Mouse (Mus musculus) spleen, postnatal 4 days (tissue): ENCODE results near the gene Sept9.

Experiments
- DNase-seq, 2 experiments: peaks; one replicate each; pipeline ENCODE4 v3.0.0; 2022; ENCODE audit warnings: low spot score in 2 of 2

The Sept9 gene

GRCm38 (mm10) chr11:117220777-117221176, 21.3 kb downstream of the Sept9 start:
- no peak for DNase-seq

GRCm38 (mm10) chr11:117221182-117221581, 21.7 kb downstream of the Sept9 start:
- no peak for DNase-seq

- no peak for DNase-seq
Measured at GRCm38 (mm10) chr11:117222899-117223298, 23.4 kb downstream of the Sept9 start.

GRCm38 (mm10) chr11:117224804-117225203, 25.3 kb downstream of the Sept9 start:
- no peak for DNase-seq

GRCm38 (mm10) chr11:117225531-117226213, 26.2 kb downstream of the Sept9 start:
- DNase-seq = no peak

- no peak for DNase-seq
Measured at GRCm38 (mm10) chr11:117226214-117226535, 26.7 kb downstream of the Sept9 start.

- DNase-seq = no peak
Measured at GRCm38 (mm10) chr11:117228139-117228538, 28.7 kb downstream of the Sept9 start.

GRCm38 (mm10) chr11:117231551-117231950, 32.1 kb downstream of the Sept9 start:
- DNase-seq = no peak

GRCm38 (mm10) chr11:117232032-117232431, 32.6 kb downstream of the Sept9 start:
- DNase-seq = no peak

- no peak for DNase-seq
Measured at GRCm38 (mm10) chr11:117232886-117233458, 33.5 kb downstream of the Sept9 start.

GRCm38 (mm10) chr11:117233818-117234217, 34.4 kb downstream of the Sept9 start:
- DNase-seq = no peak

- no peak for DNase-seq
Measured at GRCm38 (mm10) chr11:117235086-117235897, 35.8 kb downstream of the Sept9 start.

- no peak for DNase-seq
Measured at GRCm38 (mm10) chr11:117235898-117236459, 36.5 kb downstream of the Sept9 start.

- peak; percentile 86 to 96 for DNase-seq
Measured at GRCm38 (mm10) chr11:117238169-117238568, 38.7 kb downstream of the Sept9 start.

GRCm38 (mm10) chr11:117239617-117240016, 40.2 kb downstream of the Sept9 start:
- DNase-seq = no peak

- DNase-seq = no peak
Measured at GRCm38 (mm10) chr11:117240322-117240721, 40.9 kb downstream of the Sept9 start.

- no peak for DNase-seq
Measured at GRCm38 (mm10) chr11:117240861-117241738, 41.6 kb downstream of the Sept9 start.

GRCm38 (mm10) chr11:117242339-117243084, 43.1 kb downstream of the Sept9 start:
- DNase-seq = no peak

GRCm38 (mm10) chr11:117243536-117244290, 44.3 kb downstream of the Sept9 start:
- DNase-seq = no peak
